Mouse (Mus musculus) left cerebral cortex, postnatal 36 days (tissue): ENCODE results near the gene Anapc5. TPM values are rescaled to one million over a fixed set of nuclear protein-coding genes. Genes with fewer than 3 reads are reported as not detected.

Experiments used
- DNase-seq, 2 experiments: peaks; one replicate each; pipeline ENCODE4 v3.0.0; 2021 to 2022; ENCODE audit warnings: low spot score in 2 of 2, mixed read lengths in 1 of 2
- intact Hi-C: fragments of 180-260 bp; cut with DNase I; formaldehyde crosslinking; loops from one replicate; pipeline ENCODE4 v1.15.1; 2025
- total RNA-seq, 2 experiments: library from RNA; stranded (reverse); gene quantifications; 2 replicates each; pipeline ENCODE4 v1.2.3; 2021

Anapc5 gene
- total RNA-seq: 100 to 1,000 TPM; 208 to 231 TPM

DNA sequence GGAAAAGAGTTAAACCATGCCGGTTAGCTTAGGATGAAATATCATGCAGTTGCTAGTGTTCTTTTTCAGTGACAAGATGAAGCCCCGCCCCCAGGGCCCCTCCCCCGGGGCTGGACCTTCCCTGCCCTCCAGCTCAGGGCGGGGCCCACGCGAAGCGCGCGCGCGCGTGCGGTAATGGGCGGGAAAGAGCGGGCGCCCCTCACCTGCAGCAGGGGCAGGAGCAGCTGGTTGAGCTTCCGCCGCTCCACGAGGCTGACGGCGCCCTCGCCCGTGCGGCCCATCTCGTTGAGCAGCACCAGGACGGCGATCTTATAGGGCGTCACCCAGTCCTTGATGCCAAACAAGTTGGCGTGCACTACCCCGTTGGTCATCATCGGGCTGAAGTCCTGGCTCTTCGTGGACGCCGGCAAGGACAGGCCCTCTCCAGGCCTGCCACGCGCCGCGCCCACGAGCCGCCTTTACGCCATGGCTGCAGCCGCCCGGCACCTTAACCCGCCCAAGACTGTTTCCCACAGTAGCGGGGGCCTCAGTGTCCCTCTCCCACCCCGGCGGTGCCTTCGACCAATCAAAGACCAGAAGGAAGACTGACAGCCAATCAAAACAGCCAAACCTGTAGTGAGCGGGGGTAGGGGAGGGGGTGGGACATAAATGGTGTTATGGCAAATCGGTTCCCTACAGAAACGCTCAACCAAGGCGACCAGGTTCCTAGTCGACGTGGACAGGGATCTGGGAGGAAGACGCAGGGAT, at the start of gene Anapc5:
Anapc5 (minus strand) TSS at position 563 of the 747 bp plus-strand sequence.
- peak; percentile 92 for DNase-seq
- intact Hi-C loops: no loop called here

DNA sequence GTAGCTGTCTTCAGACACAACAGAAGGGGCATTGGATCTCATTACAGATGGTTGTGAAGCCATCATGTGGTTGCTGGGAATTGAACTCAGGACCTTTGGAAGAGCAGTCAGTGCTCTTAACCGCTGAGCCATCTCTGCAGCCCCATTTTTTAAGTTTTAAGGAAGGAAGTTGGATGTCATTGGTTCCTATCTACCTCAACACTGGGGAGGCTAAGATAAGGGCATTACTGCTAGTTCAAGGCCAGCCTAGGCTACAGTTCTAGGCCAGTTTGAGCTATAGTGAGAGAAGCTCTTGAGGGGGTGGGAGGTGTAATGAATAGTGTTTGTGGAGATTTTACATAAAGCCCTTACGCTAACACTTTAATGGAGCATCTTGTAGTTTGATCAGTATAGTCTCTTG, 41.9 kb upstream of the Anapc5 start:
- DNase-seq: no peak
- intact Hi-C loops: loop anchor here (5.0 kb wide), 1 partner anchor 46 kb away; no protein-coding TSS in a partner anchor

DNA sequence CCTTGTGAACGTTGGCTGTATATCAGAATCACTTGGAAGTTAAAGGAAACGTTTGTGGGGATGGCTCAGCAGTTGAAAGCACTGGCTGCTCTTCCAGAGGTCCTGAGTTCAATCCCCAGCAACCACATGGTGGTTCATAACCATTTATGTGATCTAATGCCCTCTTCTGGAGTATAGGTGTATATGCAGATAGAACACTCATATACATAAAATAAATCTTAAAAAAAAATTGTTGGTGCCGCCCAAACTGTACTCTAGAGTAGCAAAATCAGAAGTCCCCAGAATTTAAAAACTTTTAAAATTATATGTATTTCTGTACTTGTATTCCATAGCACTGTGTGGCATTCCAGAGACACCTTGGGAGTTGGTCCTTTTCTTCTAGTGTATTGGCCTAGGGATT, 34.7 kb upstream of the Anapc5 start:
- intact Hi-C loops: no loop called here
- DNase-seq: no peak

DNA sequence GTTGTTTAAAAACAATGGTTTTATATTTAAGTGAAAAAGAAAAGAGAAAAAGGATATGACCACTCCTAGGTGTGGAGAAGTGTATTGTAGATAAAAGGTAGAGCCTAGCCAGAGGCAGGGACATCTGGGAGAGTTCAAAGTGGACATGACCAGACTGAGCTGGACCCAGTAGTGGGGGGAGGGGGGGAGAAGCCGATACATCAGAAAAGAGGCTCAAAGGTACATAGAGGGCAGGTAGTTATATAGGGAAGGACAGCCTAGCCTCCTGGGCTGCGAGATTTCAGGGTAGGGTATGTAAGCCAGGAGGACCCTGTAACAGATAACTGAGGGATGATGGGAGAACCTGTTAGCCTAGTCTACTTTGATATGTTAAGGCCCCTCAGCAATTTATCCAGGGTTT, 31.5 kb upstream of the Anapc5 start:
- no peak for DNase-seq
- intact Hi-C loops: no loop called here

DNA sequence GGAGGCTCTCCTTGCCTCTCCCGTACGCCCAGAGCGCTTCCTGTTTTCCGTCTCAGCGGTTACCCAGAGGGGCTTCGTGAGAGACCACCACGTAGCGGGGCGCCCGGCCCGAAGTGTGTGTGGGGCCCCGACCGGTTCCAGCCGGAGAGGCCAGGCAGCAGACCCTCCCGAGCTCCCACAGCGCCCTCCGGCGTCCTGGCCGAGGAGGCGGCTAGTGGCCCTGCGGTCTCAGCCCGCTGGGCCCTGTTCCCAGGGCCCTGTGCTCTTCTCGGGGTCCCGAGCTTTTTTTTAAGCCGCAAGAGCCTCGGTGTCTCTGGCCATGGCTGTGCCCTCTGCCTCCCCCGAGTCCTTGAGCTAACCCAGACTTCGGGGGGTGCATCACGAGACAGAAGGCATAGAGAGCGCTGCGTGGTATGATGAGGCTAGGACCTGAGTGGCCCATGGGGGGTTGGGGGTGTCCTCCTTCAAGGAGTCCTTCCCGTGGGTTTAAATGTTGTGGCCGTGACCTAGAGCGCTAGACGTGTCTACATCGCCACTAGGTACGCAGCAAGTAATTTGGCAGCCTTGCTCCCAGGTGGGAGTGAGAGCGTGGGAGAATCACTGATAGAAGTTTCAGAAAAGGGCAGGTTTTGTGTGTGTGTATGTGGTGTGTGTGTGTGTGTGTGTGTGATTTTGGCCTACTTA, 29.3 kb upstream of the Anapc5 start:
- intact Hi-C loops: no loop called here
- DNase-seq: peak; percentile 24 to 37

DNA sequence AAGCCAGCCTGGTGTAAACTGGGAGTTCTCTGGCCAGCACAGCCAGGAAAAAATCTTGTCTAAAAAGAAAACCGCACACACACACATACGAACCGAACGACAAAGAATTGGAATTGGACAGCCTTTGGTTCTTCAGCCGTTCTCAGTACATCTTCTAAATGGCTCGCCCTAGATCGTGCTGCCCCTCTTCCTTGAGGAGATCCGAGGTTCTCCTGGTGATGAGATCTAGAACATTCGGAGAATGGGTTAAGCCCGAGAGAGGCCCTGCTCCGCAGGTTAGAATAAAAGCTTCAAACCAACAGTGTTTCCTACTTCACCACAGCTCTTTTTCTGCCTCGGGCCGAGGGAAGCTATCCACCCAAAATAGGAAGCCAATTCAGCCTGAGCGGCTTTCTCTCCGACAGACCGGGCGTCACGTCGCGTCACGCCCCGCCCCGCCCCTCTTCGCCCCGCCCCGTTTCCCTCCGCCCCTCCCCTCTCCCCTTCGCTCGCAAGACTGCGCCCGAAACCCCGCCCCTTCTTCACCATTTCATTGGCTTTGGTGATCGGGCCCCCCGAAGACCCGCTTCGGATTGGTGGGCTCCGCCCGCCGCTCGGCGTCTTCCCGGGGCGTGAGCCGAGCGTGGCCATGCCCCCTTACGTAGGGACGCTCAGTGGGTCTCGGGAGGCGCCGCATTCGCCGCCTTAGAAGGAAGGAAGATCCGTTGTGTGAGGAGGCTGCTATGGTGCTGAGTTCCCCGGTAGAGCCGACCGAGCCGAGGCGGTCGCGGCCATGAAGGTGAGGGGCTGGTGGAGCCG, 28.6 kb upstream of the Anapc5 start, which contains the start of gene Rnf34:
Rnf34 (plus strand) TSS at position 528 of the 798 bp plus-strand sequence.
- intact Hi-C loops: no loop called here
- peak; percentile 96 to 97 for DNase-seq

DNA sequence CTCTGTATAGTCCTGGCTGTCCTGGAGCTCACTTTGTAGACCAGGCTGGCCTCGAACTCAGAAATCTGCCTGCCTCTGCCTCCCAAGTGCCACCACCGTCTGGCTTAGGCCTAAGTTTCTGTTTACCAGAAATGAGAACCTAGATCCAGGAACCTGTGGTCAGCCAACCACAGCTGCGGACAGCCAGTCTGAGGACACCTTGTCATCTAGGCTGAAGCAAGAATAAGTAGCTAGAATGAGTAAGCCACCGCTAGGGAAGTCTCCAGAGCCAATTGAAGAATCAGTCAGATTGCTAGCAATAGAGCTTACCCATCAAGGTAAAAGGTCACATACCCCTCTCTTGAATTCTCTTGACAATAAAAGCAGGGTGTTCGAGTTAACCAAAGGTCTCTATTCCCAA, 22.7 kb upstream of the Anapc5 start:
- intact Hi-C loops: no loop called here
- no peak for DNase-seq

DNA sequence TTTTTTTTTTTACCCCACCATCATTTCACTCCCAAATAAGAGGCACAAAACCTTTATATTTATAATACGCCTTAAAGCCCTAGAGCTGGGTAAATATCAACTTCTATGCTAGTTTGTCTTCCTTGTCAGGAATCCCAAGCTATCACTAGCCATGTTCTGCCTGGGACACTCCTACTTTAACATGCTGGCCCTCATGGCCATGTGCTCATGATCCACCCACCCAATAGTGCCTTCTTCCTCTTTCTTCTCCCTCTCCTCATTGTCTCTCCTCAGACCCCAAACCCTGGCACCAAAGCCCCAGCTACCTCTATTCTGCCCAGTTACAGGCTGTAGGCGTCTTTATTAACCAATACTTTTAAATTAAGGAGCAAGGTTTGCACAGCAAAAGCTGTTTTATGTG, 20.0 kb upstream of the Anapc5 start:
- intact Hi-C loops: no loop called here
- no peak for DNase-seq

DNA sequence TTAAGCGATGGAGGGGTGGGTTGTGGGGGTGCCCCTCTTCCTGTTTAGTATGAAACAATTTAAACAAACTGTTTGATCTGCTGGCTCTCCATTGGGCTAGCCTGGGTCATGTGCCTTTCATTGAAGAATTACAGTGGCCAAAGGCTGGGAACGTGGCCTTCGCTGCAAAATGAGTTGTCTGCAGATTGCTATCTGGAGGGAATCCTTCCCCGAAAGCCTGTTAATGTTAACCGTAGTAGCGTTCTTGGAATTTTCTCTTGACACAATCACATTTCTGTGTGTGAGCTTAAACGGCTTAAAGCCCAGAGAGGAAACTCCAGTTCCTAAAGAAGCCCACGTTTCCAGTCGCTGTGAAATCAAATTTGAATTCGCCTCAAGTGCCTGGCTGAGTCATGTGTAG, 11.9 kb upstream of the Anapc5 start:
- intact Hi-C loops: no loop called here
- no peak for DNase-seq

DNA sequence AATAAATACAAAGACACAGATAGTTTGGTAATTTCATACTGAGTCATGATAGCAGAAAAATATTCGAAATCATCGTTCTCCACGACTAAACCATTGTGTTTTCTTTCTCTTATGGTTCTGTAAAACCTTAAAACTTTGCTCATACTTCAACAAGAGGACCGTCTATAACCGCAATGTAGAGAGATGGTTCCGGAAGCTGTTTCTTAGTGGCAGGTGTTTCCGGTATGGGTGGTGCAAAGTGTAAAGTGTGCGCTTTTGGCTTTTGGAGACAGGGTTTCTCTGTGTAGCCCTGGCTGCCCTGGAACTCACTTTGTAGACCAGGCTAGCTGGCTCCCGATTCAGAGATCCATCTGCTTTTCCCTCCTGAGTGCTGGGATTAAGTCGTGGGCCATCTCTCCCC, 11.4 kb upstream of the Anapc5 start:
- intact Hi-C loops: no loop called here
- no peak for DNase-seq

DNA sequence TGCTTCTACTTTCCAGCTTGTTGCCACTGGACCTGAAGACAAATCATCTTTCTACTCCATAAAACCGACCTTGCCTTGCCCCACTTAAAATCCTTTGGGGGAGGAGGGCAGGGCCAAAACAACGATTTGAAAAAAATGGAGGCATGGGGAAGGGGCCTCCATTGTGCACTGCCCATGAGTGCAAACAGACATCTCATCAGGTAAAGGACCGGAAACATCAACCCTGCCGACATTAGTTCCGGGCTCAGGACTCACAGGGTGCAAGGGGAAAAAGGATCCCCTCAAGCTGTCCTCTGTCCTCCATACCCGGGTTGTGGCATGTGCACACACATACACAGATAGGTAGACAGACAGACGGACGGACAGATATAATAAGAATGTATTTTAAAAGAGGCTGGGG, 4.0 kb upstream of the Anapc5 start:
- no peak for DNase-seq
- intact Hi-C loops: no loop called here

DNA sequence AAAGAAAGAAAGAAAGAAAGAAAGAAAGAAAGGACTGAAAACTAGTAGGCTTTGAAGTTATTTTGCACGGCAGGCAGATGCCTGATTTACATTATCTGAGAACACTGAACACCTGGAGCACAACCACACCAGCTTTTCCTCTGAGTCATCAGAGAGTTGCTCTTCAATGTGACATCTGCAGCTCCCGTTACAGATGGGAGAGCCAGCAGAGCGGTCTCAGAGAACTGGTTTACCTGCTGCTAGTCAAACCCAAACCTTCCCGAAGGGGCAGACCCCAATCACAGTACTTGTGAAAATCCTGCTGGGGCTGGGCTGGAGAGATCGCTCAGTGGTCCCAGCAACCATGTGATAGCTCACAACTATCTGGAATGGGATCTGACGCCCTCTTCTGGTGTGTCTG, 3.3 kb upstream of the Anapc5 start:
- intact Hi-C loops: no loop called here
- DNase-seq: no peak

DNA sequence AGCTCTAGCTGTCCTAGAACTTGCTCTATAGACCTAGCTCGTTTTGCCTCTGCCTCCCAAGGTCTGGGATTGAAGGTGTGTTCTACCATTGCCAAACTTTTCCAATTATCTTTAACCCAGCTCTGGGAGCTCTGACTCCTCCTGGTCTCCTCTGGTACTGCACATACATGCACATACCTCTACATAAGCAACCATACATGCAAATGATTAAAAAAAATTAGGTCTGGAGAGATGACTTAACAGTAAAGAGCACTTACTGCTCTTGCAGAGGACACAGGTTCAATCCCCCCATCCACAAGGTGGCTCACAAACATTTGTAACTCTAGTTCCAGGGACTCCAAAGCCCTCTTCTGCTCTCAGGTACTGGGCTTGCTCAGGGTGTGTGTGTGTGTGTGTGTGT, 2.8 kb upstream of the Anapc5 start:
- no peak for DNase-seq
- intact Hi-C loops: no loop called here

DNA sequence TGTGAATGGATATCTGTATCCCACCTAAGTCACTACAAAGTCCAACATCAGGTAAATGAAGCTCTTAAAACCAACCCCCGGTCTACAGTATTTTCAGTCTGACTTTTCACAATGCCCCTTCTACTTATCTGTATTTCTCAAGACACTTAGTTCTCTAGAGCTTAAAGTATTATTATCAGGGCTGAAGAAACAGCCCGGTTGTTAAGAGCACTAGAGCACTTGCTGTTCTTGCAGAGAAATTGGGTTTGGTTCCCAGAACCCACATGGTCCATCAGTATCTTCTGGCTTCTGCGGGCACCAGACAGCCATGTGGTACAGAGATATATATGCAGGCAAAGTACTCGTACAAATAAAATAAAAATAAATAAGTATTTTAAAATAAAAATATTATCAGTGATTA, 1.3 kb upstream of the Anapc5 start:
- no peak for DNase-seq

DNA sequence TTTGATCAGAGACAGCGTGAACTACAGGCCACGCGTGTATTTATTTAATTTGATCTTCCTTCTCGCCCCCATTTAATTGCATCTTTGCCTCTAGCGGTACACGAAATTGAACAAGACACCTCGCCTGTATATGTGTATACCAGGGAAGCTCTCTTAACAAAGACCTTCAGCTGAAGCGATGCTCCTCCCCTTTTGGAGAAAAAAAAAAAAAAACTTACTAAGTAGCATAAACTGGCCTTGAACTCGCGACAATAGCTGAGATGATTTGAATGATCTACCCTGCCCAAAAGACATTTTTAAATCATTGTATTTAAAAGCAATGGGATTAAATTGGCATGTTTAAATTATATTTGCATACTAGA, 366 bp upstream of the Anapc5 start:
- intact Hi-C loops: no loop called here

More for the DNA sequence above, 1.3 kb upstream of the Anapc5 start:
- intact Hi-C loops: no loop called here

DNA sequence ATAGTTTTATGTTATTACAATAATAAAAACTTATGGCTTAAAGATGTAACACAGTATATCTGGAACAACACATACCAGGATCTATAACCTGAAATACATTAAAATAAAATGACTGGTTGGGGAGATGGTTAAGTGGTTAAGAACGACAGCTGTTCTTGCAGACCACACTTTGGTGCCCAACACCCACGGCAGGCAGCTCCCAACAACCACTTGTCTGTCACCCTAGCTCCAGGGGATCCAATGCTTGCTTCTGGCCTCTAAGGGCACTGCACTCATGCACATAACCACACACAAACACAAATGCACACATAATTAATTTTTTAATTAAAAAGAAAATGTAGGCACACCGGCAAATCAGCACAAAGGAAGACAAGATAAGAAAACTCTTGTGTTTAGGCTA, 8.4 kb downstream of the Anapc5 start:
- no peak for DNase-seq
- intact Hi-C loops: loop anchor here (5.0 kb wide), 1 partner anchor 70 kb away; no protein-coding TSS in a partner anchor

More for the DNA sequence above, 366 bp upstream of the Anapc5 start:
- no peak for DNase-seq

DNA sequence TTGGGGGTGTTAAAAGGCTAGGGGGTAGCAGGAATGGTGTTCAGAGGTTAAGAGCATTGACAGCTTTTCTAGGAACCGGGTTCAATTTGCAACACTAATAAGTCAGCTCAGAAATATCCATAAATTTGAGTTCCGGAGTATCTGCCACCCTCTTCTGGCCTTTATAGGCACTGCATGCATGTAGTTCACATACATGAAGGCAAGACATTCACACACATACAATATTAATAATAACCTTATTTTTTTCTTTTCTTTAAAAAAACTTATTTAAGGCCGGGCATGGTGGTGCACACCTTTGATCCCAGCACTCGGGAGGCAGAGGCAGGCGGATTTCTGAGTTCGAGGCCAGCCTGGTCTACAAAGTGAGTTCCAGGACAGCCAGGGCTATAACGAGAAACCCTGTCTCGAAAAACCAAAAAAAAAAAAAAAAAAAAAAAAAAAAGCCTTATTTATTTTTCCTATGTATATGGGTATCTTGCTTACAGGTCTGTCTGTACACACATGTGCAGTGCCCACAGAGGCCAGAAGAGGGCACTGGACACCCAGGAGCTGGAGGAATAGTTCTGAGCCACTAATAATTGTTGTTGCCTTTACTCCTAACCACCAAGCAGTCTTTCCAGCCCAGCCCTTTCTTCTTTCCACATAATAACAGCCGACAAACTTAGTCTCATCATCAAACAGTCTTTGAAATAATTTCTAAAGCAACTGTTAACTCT, 9.6 kb downstream of the Anapc5 start:
- intact Hi-C loops: loop anchor here (5.0 kb wide), 1 partner anchor 71 kb away; no protein-coding TSS in a partner anchor
- peak in 1 of 2 experiments; percentile 38 for DNase-seq

DNA sequence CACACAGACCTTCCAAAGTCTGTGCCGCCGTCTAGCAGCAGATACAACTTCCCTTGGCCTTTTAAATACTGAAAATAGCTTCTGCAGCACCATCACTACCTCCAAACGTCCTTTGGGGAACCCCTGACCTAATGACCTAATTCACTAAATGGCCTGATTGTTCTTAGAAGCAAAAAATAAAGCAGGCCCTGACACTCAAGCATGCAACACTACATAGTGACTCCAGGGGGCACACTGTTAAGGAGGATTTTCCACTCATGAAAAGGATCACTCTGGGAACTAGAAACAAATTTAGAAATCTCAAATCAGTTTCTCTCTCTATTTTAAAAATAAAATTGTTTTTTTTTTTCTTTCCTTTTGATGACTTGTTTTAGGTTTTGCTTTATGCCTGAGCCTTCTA, 15.6 kb downstream of the Anapc5 start:
- DNase-seq: no peak
- intact Hi-C loops: no loop called here

DNA sequence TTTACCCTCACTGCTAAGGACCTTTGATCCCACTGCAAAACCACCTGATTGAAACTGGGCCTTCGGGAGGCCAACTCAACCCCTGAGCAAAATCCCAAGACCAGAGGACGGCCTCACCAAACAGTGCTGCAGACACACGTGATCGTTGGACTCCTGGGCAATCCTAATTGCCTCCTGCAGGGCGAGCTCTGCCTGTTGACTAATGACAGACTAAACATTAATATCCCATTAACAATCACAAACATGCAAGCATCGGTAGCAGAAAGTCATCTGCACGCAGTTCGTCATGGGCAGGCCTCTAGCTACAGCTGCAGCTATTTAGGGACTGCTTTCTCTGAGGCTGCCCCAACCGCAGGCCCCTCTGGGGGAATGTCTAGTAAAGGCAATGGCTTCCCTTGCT, 18.4 kb downstream of the Anapc5 start:
- intact Hi-C loops: no loop called here
- no peak for DNase-seq

DNA sequence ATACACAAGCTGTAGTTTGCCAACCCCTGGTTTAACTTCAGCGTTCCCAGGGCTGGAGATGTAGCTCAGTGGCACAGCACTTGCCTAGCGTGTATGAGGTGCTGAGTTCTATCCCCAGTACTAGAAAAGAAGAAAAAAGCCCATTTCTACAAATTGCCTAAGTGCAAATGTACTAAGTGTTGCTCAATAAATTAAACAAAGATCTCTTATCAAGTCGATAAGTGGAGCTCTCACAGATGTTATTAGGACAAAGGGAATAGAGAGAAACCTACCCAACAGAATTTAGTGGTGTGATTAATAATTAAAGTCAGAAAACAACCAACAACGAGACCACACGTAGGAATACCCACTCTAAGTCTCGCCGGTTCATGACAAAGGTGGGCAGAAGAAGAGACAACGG, 19.5 kb downstream of the Anapc5 start:
- intact Hi-C loops: no loop called here
- DNase-seq: no peak
